Mouse (Mus musculus) midbrain, embryonic 16.5 days (tissue): ENCODE measurements around the gene Tns3. TPM values are rescaled to one million over a fixed set of nuclear protein-coding genes. Genes with fewer than 3 reads are reported as not detected.

Experiments
- ATAC-seq: fragments of 200-750 bp; cut with Nextera tagmentation; 2 replicates; pipeline ENCODE4 v1.8.0; 2017; ENCODE audit warnings: moderate TSS enrichment
- H3K27ac ChIP-seq: fragments of 300-500 bp; sonication (generic); 2 replicates; pipeline ENCODE4 v1.5.1; 2014; ENCODE audit warnings: mild to moderate bottlenecking, low read length, mixed read lengths
- H3K27me3 ChIP-seq: fragments of 300-500 bp; sonication (generic); 2 replicates; pipeline ENCODE4 v1.6.1; 2014; ENCODE audit warnings: low read depth, low read length, mixed read lengths; ENCODE audit not compliant: control insufficient read depth, insufficient read depth
- H3K36me3 ChIP-seq: fragments of 300-500 bp; sonication (generic); 2 replicates; pipeline ENCODE4 v1.6.1; 2014; ENCODE audit warnings: mild to moderate bottlenecking, low read length, moderate library complexity, mixed read lengths; ENCODE audit not compliant: control insufficient read depth, insufficient read depth
- H3K4me1 ChIP-seq: fragments of 300-500 bp; sonication (generic); 2 replicates; pipeline ENCODE4 v1.6.1; 2014; ENCODE audit warnings: mild to moderate bottlenecking, low read length, mixed read lengths; ENCODE audit not compliant: control insufficient read depth, insufficient read depth
- H3K4me2 ChIP-seq: fragments of 300-500 bp; sonication (generic); 2 replicates; pipeline ENCODE4 v1.6.1; 2014; ENCODE audit warnings: mild to moderate bottlenecking, low read length, mixed read lengths
- H3K4me3 ChIP-seq: fragments of 300-500 bp; sonication (generic); 2 replicates; pipeline ENCODE4 v1.5.1; 2014; ENCODE audit warnings: low read depth, mild to moderate bottlenecking, low read length, moderate library complexity, mixed read lengths
- H3K9ac ChIP-seq: fragments of 300-500 bp; sonication (generic); 2 replicates; pipeline ENCODE4 v1.6.1; 2014; ENCODE audit warnings: low read depth, low read length, mixed read lengths
- H3K9me3 ChIP-seq: fragments of 300-500 bp; sonication (generic); replicated peaks from 2 replicates; pipeline ENCODE4 v1.6.1; 2014; ENCODE audit warnings: mild to moderate bottlenecking, low read length, mixed read lengths; ENCODE audit not compliant: control insufficient read depth, poor library complexity, severe bottlenecking
- WGBS: fragments of 180-500 bp; shearing (Covaris S2); extraction: QIAGEN DNeasy Blood & Tissue Kit; methylation state at CpG from one replicate; pipeline ENCODE4 v1.1.7; 2014; 5-methylcytosine and 5-hydroxymethylcytosine counted together
- polyA plus RNA-seq: library from polyadenylated mRNA; unstranded; fragments of >200 nt; fragmentation: Nextera tagmentation; extraction: Ambion mirVana; gene quantifications from 2 replicates; pipeline ENCODE4 v1.2.1, GENCODE M21; 2015

The Tns3 gene
- polyA plus RNA-seq, 1 experiment from 2014 or later = 5.3 TPM

DNA sequence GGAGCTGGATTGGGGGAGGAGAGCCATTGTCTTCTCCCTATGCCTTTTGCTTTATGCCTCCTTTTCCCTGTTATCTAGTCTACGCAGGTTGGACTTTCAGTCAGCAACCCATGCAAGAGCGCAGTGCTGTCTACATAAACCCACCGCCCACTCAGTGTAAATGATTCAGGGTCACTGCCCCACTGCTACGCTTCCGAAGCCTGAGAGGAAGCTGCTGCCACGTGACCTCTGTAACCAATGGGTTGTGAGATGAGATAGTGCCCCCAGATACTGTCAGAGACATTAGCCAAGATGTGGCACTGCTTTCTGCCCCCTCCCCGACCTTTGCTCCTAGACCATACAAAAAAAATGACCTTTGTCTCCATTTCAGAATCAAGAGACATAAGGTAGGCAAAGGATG lies 268.0 kb downstream of the Tns3 start:
- no peak overlapping the region for H3K4me2 ChIP-seq
- 91% methylated on average over 7 of the region's 7 CpGs for WGBS
- H3K9me3 ChIP-seq = 0 out of 2 replicates have a peak, but pooled peaks cover 7% of the 10 kb centered on the region
- no peak overlapping the region for H3K27ac ChIP-seq
- ATAC-seq = no peak
- no peaks in the 10 kb centered on the region for H3K36me3 ChIP-seq
- H3K4me1 ChIP-seq = no peaks in the 10 kb centered on the region
- H3K27me3 ChIP-seq = no peaks in the 10 kb centered on the region
- H3K9ac ChIP-seq = no peak overlapping the region
- no peak overlapping the region for H3K4me3 ChIP-seq

DNA sequence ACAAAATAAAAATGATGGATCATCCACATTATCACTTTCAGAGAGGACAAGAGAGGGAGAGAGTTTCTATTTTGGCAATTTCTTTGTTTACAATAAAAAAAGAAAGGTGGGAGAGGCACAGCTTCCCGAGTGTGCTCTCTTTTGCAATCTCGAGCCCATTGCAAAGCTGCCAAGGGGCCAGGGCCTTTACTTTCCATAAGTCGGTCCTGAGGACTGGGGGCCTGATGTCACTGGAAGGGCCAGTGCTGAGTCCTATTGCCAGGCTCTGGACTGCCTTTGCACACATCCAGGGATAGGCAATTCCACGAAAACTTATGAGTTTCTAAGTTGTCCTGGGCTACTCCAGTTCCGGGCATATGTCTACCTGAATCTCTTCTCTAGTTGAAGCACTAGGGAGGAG lies 272.8 kb downstream of the Tns3 start:
- H3K27me3 ChIP-seq = no peaks in the 10 kb centered on the region
- no peak for ATAC-seq
- no peak overlapping the region for H3K4me2 ChIP-seq
- H3K9me3 ChIP-seq = no peaks in the 10 kb centered on the region
- H3K27ac ChIP-seq = no peak overlapping the region
- no peak overlapping the region for H3K9ac ChIP-seq
- no peaks in the 10 kb centered on the region for H3K36me3 ChIP-seq
- WGBS = 82% methylated on average over 5 of the region's 5 CpGs
- H3K4me1 ChIP-seq = no peaks in the 10 kb centered on the region
- H3K4me3 ChIP-seq = no peak overlapping the region

DNA sequence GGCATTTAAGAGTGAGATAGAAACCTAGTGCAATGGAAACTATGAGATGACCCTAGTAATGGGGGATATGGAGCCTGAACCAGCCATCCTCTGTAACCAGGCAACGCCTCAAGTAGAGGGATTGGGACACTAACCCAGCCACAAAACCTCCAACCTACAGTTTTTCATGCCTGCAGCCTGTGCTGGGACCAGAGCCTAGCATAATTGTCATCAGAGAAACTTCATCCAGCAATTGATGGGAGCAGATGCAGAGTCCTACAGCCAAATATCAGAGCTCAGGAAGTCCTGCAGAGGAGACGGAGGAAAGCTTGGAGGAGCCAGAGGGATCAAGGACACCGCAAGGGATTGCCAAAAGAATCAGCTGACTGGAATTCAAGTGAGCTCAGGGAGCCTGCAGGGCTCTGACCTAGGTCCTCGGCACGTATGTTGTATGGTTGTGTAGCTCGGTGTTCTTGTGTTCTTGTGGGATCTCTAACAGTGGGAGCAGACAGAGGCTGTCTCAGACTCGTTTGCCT lies 278.4 kb downstream of the Tns3 start:
- 81% methylated on average over 7 of the region's 7 CpGs for WGBS
- Histone ChIP-seq H3K27ac (no peak overlapping the region), H3K9me3 (no peaks in the 10 kb centered on the region), H3K4me3 (no peak overlapping the region), H3K27me3 (no peaks in the 10 kb centered on the region), H3K4me2 (no peak overlapping the region), H3K36me3 (no peaks in the 10 kb centered on the region), H3K9ac (no peak overlapping the region), H3K4me1 (no peaks in the 10 kb centered on the region)
- no peak for ATAC-seq
